Comparison of ENCODE assay signal across 8 mouse cellular contexts in genomic region chr1:138837786-138838743, GRCm38 (mm10). TPM values are rescaled to one million over a fixed set of nuclear protein-coding genes. Genes with fewer than 3 reads are reported as not detected.
DNase-seq lines count a peak whose midpoint lies in the region; ATAC-seq and TF ChIP-seq lines count a peak whose summit lies in the region.

No protein-coding gene starts in this region.

- no peak overlapping the region for H3K27ac ChIP-seq in heart, embryonic 10.5 days
- H3K27ac ChIP-seq in limb, embryonic 15.5 days, result no peak overlapping the region; the same call in 1 of the 2 replicates
- no peak overlapping the region for H3K27ac ChIP-seq in gastrocnemius, adult 2 months

- DNase-seq in heart, embryonic 10.5 days (ENCODE audit: low spot score), result no peak
- DNase-seq in heart, postnatal 25 days (ENCODE audit: low spot score), result no peak
- peak; percentile 44 for DNase-seq in thymus, postnatal 4 days
- no peak for DNase-seq in thymus, postnatal 25 days
- no peak for DNase-seq in gastrocnemius, adult 2 months
- DNase-seq in gastrocnemius, postnatal 14 days, result no peak
- no peak for DNase-seq in right cerebral cortex, postnatal 25 days

- ATAC-seq in limb, embryonic 15.5 days (ENCODE audit: insufficient number of reproducible peaks, low FRiP score, low TSS enrichment, low read depth), result peak; percentile 9; the same call in 1 of the 2 replicates

- no peaks in the 10 kb centered on the region for H3K36me3 ChIP-seq in heart, embryonic 10.5 days
- H3K36me3 ChIP-seq in limb, embryonic 15.5 days, result no peaks in the 10 kb centered on the region

- H3K9me3 ChIP-seq in heart, embryonic 10.5 days, result no peaks in the 10 kb centered on the region
- no peaks in the 10 kb centered on the region for H3K9me3 ChIP-seq in limb, embryonic 15.5 days

- intact Hi-C loops in heart, postnatal 25 days (cut with DNase I), result no loop called here
- intact Hi-C loops in gastrocnemius, adult 2 months (cut with DNase I), result loop anchor here (10.0 kb wide), 1 partner anchor 507 kb away; no protein-coding TSS in a partner anchor
- intact Hi-C loops in gastrocnemius, postnatal 14 days (cut with DNase I; ENCODE audit: low total_unique reads), result loop anchor here (5.0 to 10.0 kb wide), 4 partner anchors 244 to 587 kb away; partner anchors contain the start of gene Zbtb41

- peaks cover 87% of the 10 kb centered on the region for H3K27me3 ChIP-seq in heart, embryonic 10.5 days (ENCODE audit: insufficient read depth, poor library complexity, severe bottlenecking)
- peaks cover 42% of the 10 kb centered on the region for H3K27me3 ChIP-seq in limb, embryonic 15.5 days

- H3K9ac ChIP-seq in limb, embryonic 15.5 days, result no peak overlapping the region

- peak overlapping the region; percentile 40 for H3K4me3 ChIP-seq in heart, embryonic 10.5 days
- peak overlapping the region; percentile 27 for H3K4me3 ChIP-seq in limb, embryonic 15.5 days
- H3K4me3 ChIP-seq in gastrocnemius, adult 2 months, result no peak overlapping the region

- H3K4me1 ChIP-seq in heart, embryonic 10.5 days, result peaks cover 17% of the 10 kb centered on the region
- H3K4me1 ChIP-seq in limb, embryonic 15.5 days, result peaks cover 31% of the 10 kb centered on the region

- 24% methylated on average over 27 of the region's 27 CpGs for WGBS in heart, embryonic 10.5 days
- WGBS in limb, embryonic 15.5 days, result 13% methylated on average over 27 of the region's 27 CpGs

- H3K4me2 ChIP-seq in limb, embryonic 15.5 days, result peak overlapping the region; percentile 39

- no peak for TF ChIP-seq CTCF in gastrocnemius, adult 2 months (IDR thresholded peaks at IDR 0.05)

RNA-seq across cellular contexts. Expression of gene Lhx9, which starts 10.3 kb away (rescaled TPM):
- 3.5 and 5.2 TPM in 2 replicates for polyA plus RNA-seq in heart, embryonic 10.5 days (2016; fragmentation: Nextera tagmentation; extraction: Ambion mirVana)
- total RNA-seq in heart, postnatal 25 days (2021), result not detected
- 11.7 and 13.5 TPM in 2 replicates for polyA plus RNA-seq in limb, embryonic 15.5 days (2015; fragmentation: Nextera tagmentation; extraction: Ambion mirVana)
- not detected for total RNA-seq in gastrocnemius, adult 2 months (2021)
- total RNA-seq in gastrocnemius, postnatal 14 days (2021), result not detected

RNA-seq across cellular contexts. Expression of gene 2310009B15Rik, which starts 18.6 kb away (rescaled TPM):
- 27.0 and 30.2 TPM in 2 replicates for polyA plus RNA-seq in heart, embryonic 10.5 days (2016; fragmentation: Nextera tagmentation; extraction: Ambion mirVana)
- 1 to 10 TPM; 8.9 to 10.0 TPM for total RNA-seq in heart, postnatal 25 days (2021)
- polyA plus RNA-seq in limb, embryonic 15.5 days (2015; fragmentation: Nextera tagmentation; extraction: Ambion mirVana), result 32.4 and 38.0 TPM in 2 replicates
- total RNA-seq in gastrocnemius, adult 2 months (2021), result 10 to 100 TPM; 14.6 to 15.6 TPM
- total RNA-seq in gastrocnemius, postnatal 14 days (2021), result 10 to 100 TPM; 15.0 to 16.0 TPM
